Mouse (Mus musculus): ENCODE data around the gene Cxcl17. TPM values are rescaled to one million over a fixed set of nuclear protein-coding genes. Genes with fewer than 3 reads are reported as not detected.
"Not testable (repeated sequence)": the region's sequence is repeated elsewhere in the genome, so short reads cannot be mapped to it uniquely, and the experiment has no call there.

Gene Cxcl17
- polyA plus RNA-seq, 1 experiment from 2014 or later, result 0.75 TPM

GRCm38 (mm10) chr7:25419536-25419935 lies 6.8 kb upstream of the Cxcl17 start:
- no peak overlapping the region for H3K4me3 ChIP-seq
- peaks cover 25% of the 10 kb centered on the region for H3K27me3 ChIP-seq (replicated peaks; ENCODE audit: low read depth, poor library complexity, severe bottlenecking)
- no peaks in the 10 kb centered on the region for H3K36me3 ChIP-seq (replicated peaks)
- 78% methylated on average over 8 of the region's 8 CpGs for WGBS
- H3K9me3 ChIP-seq, result no peaks in the 10 kb centered on the region
- H3K27ac ChIP-seq (replicated peaks), result no peak overlapping the region
- peaks cover 6% of the 10 kb centered on the region; the same call in 1 of the 2 replicates for H3K4me1 ChIP-seq
- DNase-seq (ENCODE audit: low spot score), result no peak

GRCm38 (mm10) chr7:25417597-25417996 lies 4.9 kb upstream of the Cxcl17 start:
- peak; percentile 45 for DNase-seq (ENCODE audit: low spot score)
- Histone ChIP-seq H3K36me3 (replicated peaks) (no peaks in the 10 kb centered on the region), H3K27ac (replicated peaks) (no peak overlapping the region), H3K9me3 (no peaks in the 10 kb centered on the region), H3K4me3 (no peak overlapping the region), H3K4me1 (peaks cover 9% of the 10 kb centered on the region; the same call in 1 of the 2 replicates), H3K27me3 (replicated peaks; ENCODE audit: low read depth, poor library complexity, severe bottlenecking) (peaks cover 13% of the 10 kb centered on the region)
- 69% methylated on average over 1 of the region's 1 CpGs for WGBS

DNA sequence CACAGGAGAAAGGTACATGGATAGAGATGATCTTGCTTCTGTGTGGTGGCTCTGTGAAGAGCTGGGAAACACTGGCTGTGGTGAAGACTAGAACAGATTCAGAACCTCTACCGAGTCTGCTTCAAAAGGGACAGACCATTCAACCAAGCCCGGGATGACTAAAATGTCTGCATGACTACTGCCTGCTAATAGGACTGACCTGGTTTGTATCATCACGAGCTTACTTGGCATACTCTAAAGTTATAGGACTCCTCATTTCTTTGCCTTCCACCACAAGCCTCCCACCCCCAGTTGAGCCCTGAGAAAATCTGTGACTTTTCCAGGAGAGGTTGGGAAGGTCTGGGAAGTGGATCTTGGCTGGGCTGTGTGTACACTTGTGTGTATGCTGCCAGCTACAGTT lies 825 bp downstream of the Cxcl17 start:
- no peak for DNase-seq (ENCODE audit: low spot score)
- H3K4me3 ChIP-seq, result no peak overlapping the region
- no peaks in the 10 kb centered on the region for H3K27me3 ChIP-seq (replicated peaks; ENCODE audit: low read depth, poor library complexity, severe bottlenecking)
- 84% methylated on average over 3 of the region's 3 CpGs for WGBS
- no peaks in the 10 kb centered on the region for H3K9me3 ChIP-seq
- H3K36me3 ChIP-seq (replicated peaks), result no peaks in the 10 kb centered on the region
- 0 out of 2 replicates have a peak, but pooled peaks cover 7% of the 10 kb centered on the region for H3K4me1 ChIP-seq
- H3K27ac ChIP-seq (replicated peaks), result no peak overlapping the region

DNA sequence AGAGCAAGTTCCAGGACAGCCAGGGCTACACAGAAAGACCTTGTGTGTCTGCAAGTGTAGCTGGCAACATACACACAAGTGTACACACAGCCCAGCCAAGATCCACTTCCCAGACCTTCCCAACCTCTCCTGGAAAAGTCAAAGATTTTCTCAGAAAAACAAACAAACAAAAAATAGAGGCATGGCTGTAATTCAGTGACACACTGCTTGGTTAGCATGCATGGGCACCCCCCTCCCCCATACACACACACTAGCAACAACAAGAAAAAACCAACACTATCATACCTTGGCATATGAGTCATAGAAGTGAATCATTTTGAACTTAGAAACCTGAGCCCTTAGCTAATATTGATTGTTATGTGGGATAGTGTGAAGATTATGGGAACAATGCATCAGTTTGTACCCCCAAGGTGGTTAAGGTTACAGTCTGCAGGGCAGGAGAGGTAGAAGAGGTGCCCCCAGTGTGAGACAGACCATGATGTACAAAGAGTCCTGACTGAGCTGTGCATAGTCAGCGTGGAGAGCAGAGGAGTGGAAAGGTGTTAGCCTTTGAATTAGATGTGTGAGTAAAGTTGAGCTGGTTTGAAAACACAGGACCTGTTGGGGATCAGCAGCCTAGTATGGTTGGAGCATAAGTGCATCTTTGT lies 1.6 kb downstream of the Cxcl17 start:
- H3K27me3 ChIP-seq (replicated peaks; ENCODE audit: low read depth, poor library complexity, severe bottlenecking), result no peaks in the 10 kb centered on the region
- no peak overlapping the region for H3K27ac ChIP-seq (replicated peaks)
- 0 out of 2 replicates have a peak, but pooled peaks cover 7% of the 10 kb centered on the region for H3K4me1 ChIP-seq
- H3K4me3 ChIP-seq, result no peak overlapping the region
- no peak for DNase-seq (ENCODE audit: low spot score)
- WGBS, result 76% methylated on average over 1 of the region's 1 CpGs
- no peaks in the 10 kb centered on the region for H3K9me3 ChIP-seq
- H3K36me3 ChIP-seq (replicated peaks), result no peaks in the 10 kb centered on the region

- Histone ChIP-seq H3K9me3 (no peaks in the 10 kb centered on the region), H3K27ac (replicated peaks) (no peak overlapping the region), H3K4me3 (no peak overlapping the region), H3K4me1 (0 out of 2 replicates have a peak, but pooled peaks cover 7% of the 10 kb centered on the region), H3K36me3 (replicated peaks) (no peaks in the 10 kb centered on the region), H3K27me3 (replicated peaks; ENCODE audit: low read depth, poor library complexity, severe bottlenecking) (no peaks in the 10 kb centered on the region)
- WGBS, result 42% methylated on average over 4 of the region's 4 CpGs
- no peak for DNase-seq (ENCODE audit: low spot score)
Measured at GRCm38 (mm10) chr7:25409114-25409760, 3.4 kb downstream of the Cxcl17 start.

DNA sequence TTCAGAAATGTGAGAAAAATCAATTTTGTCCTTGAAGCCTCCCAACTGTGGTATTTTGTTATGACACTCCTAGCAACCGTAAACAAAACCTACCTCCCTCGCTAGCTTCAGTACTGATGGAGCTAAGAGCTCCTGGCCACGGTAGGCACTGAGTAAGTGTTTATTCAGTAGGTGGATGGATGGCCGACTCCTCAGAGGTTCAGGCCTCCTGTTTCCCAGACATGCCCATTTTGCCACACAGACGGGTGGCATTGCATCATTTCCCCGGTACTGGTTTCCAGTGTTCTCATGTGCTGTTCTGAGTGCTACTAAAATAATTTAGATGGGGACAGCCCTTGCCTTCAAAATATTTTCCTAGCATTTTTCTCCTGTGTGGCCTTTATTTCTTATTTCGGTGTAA lies 6.2 kb downstream of the Cxcl17 start:
- no peak for DNase-seq (ENCODE audit: low spot score)
- H3K4me3 ChIP-seq, result no peak overlapping the region
- no peaks in the 10 kb centered on the region for H3K27me3 ChIP-seq (replicated peaks; ENCODE audit: low read depth, poor library complexity, severe bottlenecking)
- no peaks in the 10 kb centered on the region for H3K9me3 ChIP-seq
- 86% methylated on average over 7 of the region's 7 CpGs for WGBS
- no peaks in the 10 kb centered on the region for H3K36me3 ChIP-seq (replicated peaks)
- no peak overlapping the region for H3K27ac ChIP-seq (replicated peaks)
- H3K4me1 ChIP-seq, result peaks cover 18% of the 10 kb centered on the region

- H3K27me3 ChIP-seq (replicated peaks; ENCODE audit: low read depth, poor library complexity, severe bottlenecking), result no peaks in the 10 kb centered on the region
- peak overlapping the region; percentile 27 for H3K4me3 ChIP-seq
- peak; percentile 79 for DNase-seq (ENCODE audit: low spot score)
- no peaks in the 10 kb centered on the region for H3K9me3 ChIP-seq
- H3K36me3 ChIP-seq (replicated peaks), result no peaks in the 10 kb centered on the region
- peak overlapping the region; percentile 76 for H3K27ac ChIP-seq (replicated peaks)
- 3% methylated on average over 2 of the region's 2 CpGs for WGBS
- peaks cover 36% of the 10 kb centered on the region for H3K4me1 ChIP-seq
Measured at GRCm38 (mm10) chr7:25402671-25403101, 10.0 kb downstream of the Cxcl17 start.

DNA sequence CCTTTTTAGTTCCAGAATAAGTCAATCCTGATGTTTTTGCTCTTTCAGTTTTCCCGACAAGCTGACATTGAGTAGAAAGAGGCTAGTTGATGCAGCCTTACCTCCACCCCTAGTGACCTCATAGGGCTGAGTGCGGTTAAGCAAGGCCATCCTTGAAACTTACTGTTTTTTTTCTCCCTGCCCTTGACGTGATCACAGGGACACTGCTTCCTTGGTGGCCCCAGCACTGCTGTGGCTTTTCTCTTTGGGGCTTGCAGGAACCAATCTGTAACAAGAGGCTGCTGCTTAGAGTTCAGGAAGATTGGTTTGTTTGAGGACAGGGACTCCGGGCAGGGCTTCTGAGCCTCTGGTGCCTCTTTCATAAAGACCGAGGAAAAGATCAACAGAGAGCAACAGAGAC lies 10.7 kb downstream of the Cxcl17 start:
- 13% methylated on average over 5 of the region's 5 CpGs for WGBS
- peak overlapping the region; percentile 76 for H3K27ac ChIP-seq (replicated peaks)
- peak; percentile 50 for DNase-seq (ENCODE audit: low spot score)
- H3K9me3 ChIP-seq, result no peaks in the 10 kb centered on the region
- H3K4me1 ChIP-seq, result peaks cover 37% of the 10 kb centered on the region
- peak overlapping the region; percentile 27 for H3K4me3 ChIP-seq
- no peaks in the 10 kb centered on the region for H3K27me3 ChIP-seq (replicated peaks; ENCODE audit: low read depth, poor library complexity, severe bottlenecking)
- no peaks in the 10 kb centered on the region for H3K36me3 ChIP-seq (replicated peaks)

- H3K36me3 ChIP-seq (replicated peaks), result no peaks in the 10 kb centered on the region
- DNase-seq (ENCODE audit: low spot score), result no peak
- 0 out of 2 replicates have a peak, but pooled peaks cover 3% of the 10 kb centered on the region for H3K27me3 ChIP-seq (replicated peaks; ENCODE audit: low read depth, poor library complexity, severe bottlenecking)
- H3K4me1 ChIP-seq, result peaks cover 40% of the 10 kb centered on the region
- WGBS, result 32% methylated on average over 2 of the region's 2 CpGs
- no peaks in the 10 kb centered on the region for H3K9me3 ChIP-seq
- H3K4me3 ChIP-seq, result no peak overlapping the region
- H3K27ac ChIP-seq (replicated peaks), result peak overlapping the region; percentile 76; the same call in 1 of the 2 replicates
Measured at GRCm38 (mm10) chr7:25401551-25401950, 11.1 kb downstream of the Cxcl17 start.

DNA sequence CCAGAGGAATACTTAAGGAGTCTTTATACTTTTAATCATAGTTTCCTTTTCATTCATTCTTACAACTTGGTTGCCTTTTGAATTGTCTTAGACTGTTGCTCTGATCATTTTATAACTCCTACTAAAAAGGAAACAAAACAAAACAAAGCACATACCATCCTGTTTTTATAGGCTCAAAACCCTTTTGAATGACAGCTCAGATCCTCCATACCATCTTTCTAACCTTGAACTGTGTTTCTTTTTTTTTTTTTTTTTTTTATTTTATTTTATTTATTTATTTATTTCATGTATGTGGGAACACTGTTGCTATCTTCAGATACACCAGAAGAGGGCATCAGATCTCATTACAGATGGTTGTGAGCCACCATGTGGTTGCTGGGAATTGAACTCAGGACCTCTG lies 13.7 kb downstream of the Cxcl17 start:
- not testable (repeated sequence) for H3K9me3 ChIP-seq; H3K27ac ChIP-seq (replicated peaks); H3K36me3 ChIP-seq (replicated peaks); H3K4me3 ChIP-seq; DNase-seq (ENCODE audit: low spot score)
- Histone ChIP-seq H3K27me3 (replicated peaks; ENCODE audit: low read depth, poor library complexity, severe bottlenecking) (peaks cover 11% of the 10 kb centered on the region), H3K4me1 (peaks cover 57% of the 10 kb centered on the region)

- Histone ChIP-seq H3K27ac (replicated peaks) (no peak within 1 kb of the TSS), H3K9me3 (no peaks in the 10 kb centered on the region), H3K36me3 (replicated peaks) (no peaks in the 10 kb centered on the region), H3K4me3 (no peak within 1 kb of the TSS), H3K27me3 (replicated peaks; ENCODE audit: low read depth, poor library complexity, severe bottlenecking) (peaks cover 16% of the 10 kb centered on the region), H3K4me1 (peaks cover 61% of the 10 kb centered on the region)
- no peak for DNase-seq (ENCODE audit: low spot score)
- WGBS, result 96% methylated on average over 1 of the region's 1 CpGs
Measured at GRCm38 (mm10) chr7:25398610-25399009, 14.1 kb downstream of the Cxcl17 start, which contains the start of gene Lipe. TSS of gene Lipe (minus strand) at chr7:25398710.

- 91% methylated on average over 14 of the region's 14 CpGs for WGBS
- peak; percentile 21 for DNase-seq (ENCODE audit: low spot score)
- no peaks in the 10 kb centered on the region for H3K9me3 ChIP-seq
- H3K4me3 ChIP-seq, result peak overlapping the region; percentile 73
- H3K27ac ChIP-seq (replicated peaks), result peak overlapping the region; percentile 81
- peaks cover 21% of the 10 kb centered on the region for H3K27me3 ChIP-seq (replicated peaks; ENCODE audit: low read depth, poor library complexity, severe bottlenecking)
- H3K36me3 ChIP-seq (replicated peaks), result no peaks in the 10 kb centered on the region
- H3K4me1 ChIP-seq, result peaks cover 52% of the 10 kb centered on the region
Measured at GRCm38 (mm10) chr7:25396621-25397020, 16.1 kb downstream of the Cxcl17 start.
